Mouse (Mus musculus) stomach, postnatal 0 days (tissue): ENCODE measurements at regions not wholly inside any gene's neighbourhood (a gene's known extent, or its start where the extent isn't known, plus 50 kb on each side); places are given as distances from the start of the nearest gene placed in this dataset.

ENCODE experiments used
- ATAC-seq: fragments of 200-750 bp; cut with Nextera tagmentation; 2 replicates; pipeline ENCODE4 v1.8.0; 2017; ENCODE audit not compliant: low FRiP score, low TSS enrichment
- DNase-seq: peaks from one replicate; pipeline ENCODE4 v3.0.0-alpha.2; 2016; ENCODE audit warnings: low spot score
- H3K27ac ChIP-seq: fragments of 300-500 bp; sonication (generic); replicated peaks from 2 replicates; pipeline ENCODE4 v1.5.1; 2014; ENCODE audit warnings: mild to moderate bottlenecking, control low read depth
- H3K27me3 ChIP-seq: fragments of 300-500 bp; sonication (generic); 2 replicates; pipeline ENCODE4 v1.6.1; 2014; ENCODE audit warnings: low read length; ENCODE audit not compliant: control insufficient read depth, insufficient read depth
- H3K36me3 ChIP-seq: fragments of 300-500 bp; sonication (generic); 2 replicates; pipeline ENCODE4 v1.6.1; 2014; ENCODE audit warnings: low read length, mixed read lengths; ENCODE audit not compliant: control insufficient read depth, insufficient read depth
- H3K4me1 ChIP-seq: fragments of 300-500 bp; sonication (generic); replicated peaks from 2 replicates; pipeline ENCODE4 v1.6.1; 2014; ENCODE audit warnings: antibody characterized with exemption; ENCODE audit not compliant: control insufficient read depth, insufficient read depth
- H3K4me2 ChIP-seq: fragments of 300-500 bp; sonication (generic); replicated peaks from 2 replicates; pipeline ENCODE4 v1.6.1; 2014; ENCODE audit warnings: low read depth, mild to moderate bottlenecking, control low read depth, moderate library complexity
- H3K4me3 ChIP-seq: fragments of 300-500 bp; sonication (generic); 2 replicates; pipeline ENCODE4 v1.5.1; 2014; ENCODE audit warnings: low read depth, low read length, control low read depth
- H3K9ac ChIP-seq: fragments of 300-500 bp; sonication (generic); 2 replicates; pipeline ENCODE4 v1.6.1; 2014; ENCODE audit warnings: mild to moderate bottlenecking, low read length, control low read depth, mixed read lengths
- H3K9me3 ChIP-seq: fragments of 300-500 bp; sonication (generic); 2 replicates; pipeline ENCODE4 v1.6.1; 2016; ENCODE audit warnings: low read length; ENCODE audit not compliant: control insufficient read depth
- CTCF ChIP-seq: IDR thresholded peaks from 2 replicates; pipeline ENCODE4 v1.5.1; 2016; ENCODE audit warnings: antibody characterized with exemption, low read depth, mild to moderate bottlenecking, moderate library complexity
- EP300 ChIP-seq: optimal IDR thresholded peaks from 2 replicates; pipeline ENCODE3; 2016; ENCODE audit warnings: antibody characterized with exemption
- WGBS: fragments of 180-500 bp; shearing (Covaris S2); extraction: QIAGEN DNeasy Blood & Tissue Kit; methylation state at CpG from one replicate; pipeline ENCODE4 v1.1.7; 2014; 5-methylcytosine and 5-hydroxymethylcytosine counted together

GRCm38 (mm10) chr3:42514922-42515593 lies 772.6 kb downstream of the D3Ertd751e start:
- H3K9ac ChIP-seq: no peak overlapping the region
- no peaks in the 10 kb centered on the region for H3K27me3 ChIP-seq
- ATAC-seq (no peak), DNase-seq (no peak)
- no peaks in the 10 kb centered on the region for H3K9me3 ChIP-seq
- H3K4me3 ChIP-seq: no peak overlapping the region
- 94% methylated on average over 3 of the region's 3 CpGs for WGBS
- no peak overlapping the region for H3K27ac ChIP-seq
- H3K36me3 ChIP-seq: no peaks in the 10 kb centered on the region
- no peak overlapping the region for H3K4me2 ChIP-seq
- H3K4me1 ChIP-seq: no peaks in the 10 kb centered on the region
- no peak for TF ChIP-seq EP300
- no peak for TF ChIP-seq CTCF

GRCm38 (mm10) chr3:42516286-42516685 lies 773.9 kb downstream of the D3Ertd751e start:
- 70% methylated on average over 2 of the region's 2 CpGs for WGBS
- TF ChIP-seq EP300 (no peak), CTCF (no peak)
- Histone ChIP-seq H3K4me2 (no peak overlapping the region), H3K4me1 (no peaks in the 10 kb centered on the region), H3K36me3 (no peaks in the 10 kb centered on the region), H3K4me3 (no peak overlapping the region), H3K9me3 (no peaks in the 10 kb centered on the region), H3K27ac (no peak overlapping the region), H3K9ac (no peak overlapping the region), H3K27me3 (no peaks in the 10 kb centered on the region)
- no peak for DNase-seq
- no peak for ATAC-seq

- peak; percentile 13 for DNase-seq
- 48% methylated on average over 4 of the region's 4 CpGs for WGBS
- no peak overlapping the region for H3K4me3 ChIP-seq
These were observed 789.0 kb downstream of the D3Ertd751e start for GRCm38 (mm10) chr3:42531397-42531796.

GRCm38 (mm10) chr3:42566731-42567130 lies 824.3 kb downstream of the D3Ertd751e start:
- H3K27ac ChIP-seq: no peak overlapping the region
- no peaks in the 10 kb centered on the region for H3K9me3 ChIP-seq
- ATAC-seq (no peak), DNase-seq (no peak)
- H3K9ac ChIP-seq: no peak overlapping the region
- no peak for TF ChIP-seq EP300
- TF ChIP-seq CTCF: no peak
- no peaks in the 10 kb centered on the region for H3K4me1 ChIP-seq
- no peaks in the 10 kb centered on the region for H3K36me3 ChIP-seq
- WGBS: 72% methylated on average over 1 of the region's 1 CpGs
- H3K27me3 ChIP-seq: no peaks in the 10 kb centered on the region
- no peak overlapping the region for H3K4me2 ChIP-seq
- H3K4me3 ChIP-seq: no peak overlapping the region

More at GRCm38 (mm10) chr3:42531397-42531796, 789.0 kb downstream of the D3Ertd751e start:
- no peak for ATAC-seq
- H3K27me3 ChIP-seq: no peaks in the 10 kb centered on the region
- H3K9me3 ChIP-seq: no peaks in the 10 kb centered on the region
- H3K4me1 ChIP-seq: no peaks in the 10 kb centered on the region
- TF ChIP-seq CTCF (no peak), EP300 (no peak)
- no peak overlapping the region for H3K4me2 ChIP-seq
- no peaks in the 10 kb centered on the region for H3K36me3 ChIP-seq
- no peak overlapping the region for H3K9ac ChIP-seq
- H3K27ac ChIP-seq: no peak overlapping the region

GRCm38 (mm10) chr3:42570364-42571024 lies 828.1 kb downstream of the D3Ertd751e start:
- no peaks in the 10 kb centered on the region for H3K9me3 ChIP-seq
- H3K9ac ChIP-seq: no peak overlapping the region
- no peak overlapping the region for H3K27ac ChIP-seq
- no peak overlapping the region for H3K4me2 ChIP-seq
- no peak overlapping the region for H3K4me3 ChIP-seq
- ATAC-seq: no peak
- H3K36me3 ChIP-seq: no peaks in the 10 kb centered on the region
- no peak for DNase-seq
- TF ChIP-seq EP300 (no peak), CTCF (no peak)
- no peaks in the 10 kb centered on the region for H3K27me3 ChIP-seq
- 78% methylated on average over 3 of the region's 3 CpGs for WGBS
- no peaks in the 10 kb centered on the region for H3K4me1 ChIP-seq

- no peaks in the 10 kb centered on the region for H3K36me3 ChIP-seq
- H3K9ac ChIP-seq: no peak overlapping the region
- DNase-seq (no peak), ATAC-seq (no peak)
- TF ChIP-seq CTCF (no peak), EP300 (no peak)
- 72% methylated on average over 3 of the region's 3 CpGs for WGBS
- no peaks in the 10 kb centered on the region for H3K4me1 ChIP-seq
- H3K4me2 ChIP-seq: no peak overlapping the region
- no peak overlapping the region for H3K4me3 ChIP-seq
- no peaks in the 10 kb centered on the region for H3K9me3 ChIP-seq
- H3K27me3 ChIP-seq: no peaks in the 10 kb centered on the region
- H3K27ac ChIP-seq: no peak overlapping the region
These were observed 829.6 kb downstream of the D3Ertd751e start for GRCm38 (mm10) chr3:42571877-42572459.
